Mouse (Mus musculus) kidney, embryonic 14.5 days (tissue): ENCODE data around the gene Asap2. TPM values are rescaled to one million over a fixed set of nuclear protein-coding genes. Genes with fewer than 3 reads are reported as not detected.

Experiments used
- ATAC-seq: fragments of 200-750 bp; cut with Nextera tagmentation; 2 replicates; pipeline ENCODE4 v1.8.0; 2017; ENCODE audit warnings: moderate number of reproducible peaks, mild to moderate bottlenecking, moderate TSS enrichment, moderate library complexity; ENCODE audit not compliant: low FRiP score, low TSS enrichment
- H3K27ac ChIP-seq: fragments of 300-500 bp; sonication (generic); 2 replicates; pipeline ENCODE4 v1.5.1; 2014; ENCODE audit warnings: low read depth, mild to moderate bottlenecking, low read length, moderate library complexity, mixed read lengths
- H3K27me3 ChIP-seq: fragments of 300-500 bp; sonication (generic); 2 replicates; pipeline ENCODE4 v1.6.1; 2014; ENCODE audit warnings: mild to moderate bottlenecking, low read length; ENCODE audit not compliant: control insufficient read depth, insufficient read depth
- H3K36me3 ChIP-seq: fragments of 300-500 bp; sonication (generic); 2 replicates; pipeline ENCODE4 v1.6.1; 2014; ENCODE audit warnings: low read length, mixed read lengths; ENCODE audit not compliant: control insufficient read depth, insufficient read depth
- H3K4me1 ChIP-seq: fragments of 300-500 bp; sonication (generic); 2 replicates; pipeline ENCODE4 v1.6.1; 2014; ENCODE audit warnings: low read length, mixed read lengths; ENCODE audit not compliant: control insufficient read depth, insufficient read depth
- H3K4me2 ChIP-seq: fragments of 300-500 bp; sonication (generic); replicated peaks from 2 replicates; pipeline ENCODE4 v1.6.1; 2014; ENCODE audit warnings: low read depth, mild to moderate bottlenecking, low read length
- H3K4me3 ChIP-seq: fragments of 300-500 bp; sonication (generic); 2 replicates; pipeline ENCODE4 v1.5.1; 2014; ENCODE audit warnings: mild to moderate bottlenecking, low read length
- H3K9ac ChIP-seq: fragments of 300-500 bp; sonication (generic); 2 replicates; pipeline ENCODE4 v1.6.1; 2014; ENCODE audit warnings: low read depth, mild to moderate bottlenecking, low read length, moderate library complexity
- H3K9me3 ChIP-seq: fragments of 300-500 bp; sonication (generic); 2 replicates; pipeline ENCODE4 v1.6.1; 2016; ENCODE audit warnings: low read length; ENCODE audit not compliant: control insufficient read depth
- WGBS: fragments of 180-500 bp; shearing (Covaris S2); extraction: QIAGEN DNeasy Blood & Tissue Kit; methylation state at CpG from one replicate; pipeline ENCODE4 v1.1.7; 2014; 5-methylcytosine and 5-hydroxymethylcytosine counted together
- polyA plus RNA-seq: library from polyadenylated mRNA; unstranded; fragments of >200 nt; fragmentation: Nextera tagmentation; extraction: Ambion mirVana; gene quantifications from 2 replicates; pipeline ENCODE4 v1.2.1, GENCODE M21; 2014

The Asap2 gene
- polyA plus RNA-seq, 1 experiment from 2014 or later = 15.0 TPM

DNA sequence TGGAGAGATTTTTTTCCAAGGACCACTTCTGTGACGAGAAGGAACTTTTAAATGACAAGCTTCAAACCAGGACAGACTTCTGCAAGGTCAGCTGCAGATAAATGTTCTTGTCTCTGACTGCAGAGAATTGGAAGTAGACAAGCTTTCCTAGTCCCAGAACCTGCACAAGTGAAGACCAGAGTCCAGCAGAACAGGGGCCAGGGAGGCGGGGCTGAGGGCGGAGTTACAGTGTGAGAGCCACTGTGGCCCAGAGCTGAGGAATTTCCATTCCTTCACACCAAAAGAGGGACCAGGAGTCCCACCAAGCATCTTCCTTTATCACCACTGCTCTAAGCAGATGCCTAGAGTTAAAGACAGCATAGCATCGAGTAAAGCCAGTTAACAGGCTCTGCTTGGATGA lies 198.6 kb downstream of the Asap2 start:
- H3K27ac ChIP-seq = no peak overlapping the region
- H3K4me2 ChIP-seq = no peak overlapping the region
- no peaks in the 10 kb centered on the region for H3K9me3 ChIP-seq
- H3K4me1 ChIP-seq = no peaks in the 10 kb centered on the region
- 57% methylated on average over 4 of the region's 4 CpGs for WGBS
- H3K9ac ChIP-seq = no peak overlapping the region
- no peaks in the 10 kb centered on the region; the same call in 1 of the 2 replicates for H3K36me3 ChIP-seq
- H3K4me3 ChIP-seq = no peak overlapping the region
- H3K27me3 ChIP-seq = no peaks in the 10 kb centered on the region
- ATAC-seq = 0 out of 2 replicates have a peak, but pooled peaks have one; percentile 43

DNA sequence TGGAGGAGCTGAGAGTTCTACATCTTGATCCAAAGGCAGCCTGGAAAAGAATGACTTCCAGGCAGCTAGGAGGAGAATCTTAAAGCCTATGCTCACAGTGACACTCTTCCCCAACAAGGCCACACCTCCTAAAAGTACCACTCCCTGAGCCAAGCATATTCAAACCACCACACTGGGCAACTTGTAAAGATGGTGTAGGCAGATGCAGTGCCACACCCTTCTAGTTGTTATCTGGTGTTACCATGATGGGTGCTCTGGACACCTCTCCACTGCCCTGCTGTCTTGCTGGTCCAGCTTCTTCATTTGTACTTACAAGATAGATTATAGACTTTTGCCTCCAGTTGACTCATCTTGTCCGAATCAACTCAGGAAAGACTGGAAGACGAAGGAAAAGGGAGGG lies 201.3 kb downstream of the Asap2 start:
- 81% methylated on average over 2 of the region's 2 CpGs for WGBS
- Histone ChIP-seq H3K9me3 (no peaks in the 10 kb centered on the region), H3K27ac (no peak overlapping the region), H3K27me3 (no peaks in the 10 kb centered on the region), H3K9ac (no peak overlapping the region), H3K4me1 (no peaks in the 10 kb centered on the region), H3K4me3 (no peak overlapping the region), H3K36me3 (no peaks in the 10 kb centered on the region; the same call in 1 of the 2 replicates), H3K4me2 (no peak overlapping the region)
- ATAC-seq = no peak

DNA sequence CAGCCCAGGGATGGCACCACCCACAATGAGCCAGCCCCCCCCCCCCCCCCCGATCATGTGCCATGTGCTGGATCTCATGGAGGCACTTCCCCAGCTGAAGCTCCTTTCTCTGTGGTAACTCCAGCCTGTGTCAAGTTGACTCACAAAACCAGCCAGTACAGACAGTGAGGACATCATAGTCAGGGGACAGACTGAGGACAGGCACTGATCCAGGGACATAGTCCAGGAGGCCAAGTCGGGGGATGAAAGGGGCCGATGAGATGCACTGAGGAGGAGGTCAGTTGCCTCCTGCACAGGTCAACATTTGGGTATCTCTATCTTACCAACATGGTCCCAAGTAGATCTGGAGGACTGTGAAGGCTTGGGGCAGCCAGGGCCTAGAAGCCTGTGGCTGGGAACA lies 205.2 kb downstream of the Asap2 start:
- Histone ChIP-seq H3K27ac (no peak overlapping the region), H3K9me3 (no peaks in the 10 kb centered on the region), H3K4me1 (no peaks in the 10 kb centered on the region), H3K9ac (no peak overlapping the region), H3K36me3 (peaks cover 5% of the 10 kb centered on the region; the same call in 1 of the 2 replicates), H3K27me3 (no peaks in the 10 kb centered on the region), H3K4me2 (no peak overlapping the region), H3K4me3 (no peak overlapping the region)
- WGBS = 88% methylated on average over 2 of the region's 3 CpGs
- ATAC-seq = no peak

DNA sequence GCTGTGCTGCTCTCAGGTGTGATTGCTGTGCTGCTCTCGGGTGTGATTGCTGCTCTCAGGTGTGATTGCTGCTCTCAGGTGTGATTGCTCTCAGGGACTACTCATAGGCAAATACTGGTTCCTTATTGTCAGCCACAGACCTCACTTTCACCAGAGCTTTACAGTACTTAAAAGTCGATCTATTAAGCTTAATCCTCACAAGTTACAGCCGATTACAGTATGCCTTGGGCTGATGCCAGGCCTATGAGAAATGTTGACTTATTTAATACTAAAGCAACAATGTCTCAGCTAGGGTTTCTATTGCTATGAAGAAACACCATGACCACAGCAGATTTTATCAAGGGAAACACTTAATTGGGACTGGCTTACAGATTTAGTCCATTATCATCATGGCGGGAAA lies 206.2 kb downstream of the Asap2 start:
- Histone ChIP-seq H3K4me3 (no peak overlapping the region), H3K9ac (no peak overlapping the region), H3K36me3 (peaks cover 5% of the 10 kb centered on the region; the same call in 1 of the 2 replicates), H3K4me2 (no peak overlapping the region), H3K4me1 (0 out of 2 replicates have a peak, but pooled peaks cover 3% of the 10 kb centered on the region), H3K9me3 (no peaks in the 10 kb centered on the region), H3K27ac (no peak overlapping the region), H3K27me3 (no peaks in the 10 kb centered on the region)
- ATAC-seq = no peak
- WGBS = 86% methylated on average over 4 of the region's 4 CpGs

DNA sequence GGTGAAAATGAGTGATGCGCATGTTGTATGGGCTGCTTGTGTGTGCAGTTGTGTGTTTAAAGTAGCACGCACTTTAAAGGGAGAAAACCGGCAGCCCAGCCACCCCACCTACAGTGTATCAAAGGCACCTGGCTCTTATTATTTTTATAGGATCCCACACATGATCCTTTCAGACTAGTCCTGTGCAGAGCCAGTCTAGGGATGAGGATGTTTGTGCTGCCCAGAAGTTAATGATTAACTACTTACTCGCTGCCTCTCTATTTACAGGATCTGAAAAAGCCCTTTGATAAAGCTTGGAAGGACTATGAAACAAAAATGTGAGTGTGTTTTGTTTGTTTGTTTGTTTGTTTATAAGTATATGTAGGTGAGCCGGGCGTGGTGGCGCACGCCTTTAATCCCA lies 210.4 kb downstream of the Asap2 start:
- H3K27ac ChIP-seq = no peak overlapping the region
- no peak overlapping the region for H3K4me3 ChIP-seq
- no peak overlapping the region for H3K4me2 ChIP-seq
- peaks cover 5% of the 10 kb centered on the region; the same call in 1 of the 2 replicates for H3K36me3 ChIP-seq
- H3K4me1 ChIP-seq = peaks cover 12% of the 10 kb centered on the region; the same call in 1 of the 2 replicates
- 78% methylated on average over 8 of the region's 8 CpGs for WGBS
- H3K9me3 ChIP-seq = no peaks in the 10 kb centered on the region
- H3K9ac ChIP-seq = no peak overlapping the region
- no peaks in the 10 kb centered on the region for H3K27me3 ChIP-seq
- no peak for ATAC-seq

DNA sequence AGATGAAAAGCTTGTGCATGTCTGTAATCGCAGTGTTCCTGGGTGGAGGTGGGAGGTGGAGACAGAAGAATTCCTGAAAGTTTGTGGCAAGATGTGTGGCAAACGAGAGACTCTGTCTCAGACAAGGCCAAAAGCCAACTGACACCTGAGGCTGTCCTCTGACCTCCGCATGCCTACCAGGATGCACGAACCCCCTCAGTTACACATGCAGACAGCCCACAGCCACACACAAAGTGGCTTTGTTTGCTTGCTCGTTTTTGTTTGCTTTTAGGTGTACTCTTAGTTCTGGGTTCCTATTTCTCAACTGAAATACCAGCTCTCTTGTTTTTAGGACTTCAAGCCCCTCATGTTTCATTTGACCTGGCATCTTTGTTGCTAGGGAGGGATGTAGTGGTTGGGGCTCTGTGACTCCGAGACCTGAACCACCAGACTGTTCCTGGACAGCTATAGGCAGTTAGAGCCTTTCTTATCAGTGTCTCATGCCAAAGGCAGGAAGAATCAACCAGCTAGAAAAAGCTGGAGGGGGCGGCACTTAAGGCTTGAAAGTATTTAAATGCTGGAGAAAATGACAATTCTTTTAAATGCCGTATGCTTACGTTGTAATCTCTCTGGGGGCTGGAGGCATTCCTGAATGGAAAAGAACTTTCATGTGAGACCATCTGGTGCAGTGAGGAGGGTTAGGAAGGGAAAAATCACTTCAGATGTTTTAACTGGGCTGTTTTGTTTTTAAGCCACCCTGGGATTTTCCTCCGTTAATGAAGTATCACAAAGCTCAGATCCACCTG lies 211.4 kb downstream of the Asap2 start:
- Histone ChIP-seq H3K4me2 (no peak overlapping the region), H3K9me3 (no peaks in the 10 kb centered on the region), H3K27me3 (no peaks in the 10 kb centered on the region), H3K36me3 (peaks cover 15% of the 10 kb centered on the region), H3K27ac (no peak overlapping the region), H3K4me1 (peaks cover 12% of the 10 kb centered on the region; the same call in 1 of the 2 replicates), H3K9ac (no peak overlapping the region), H3K4me3 (no peak overlapping the region)
- whole genome bisulfite sequencing = 75% methylated on average over 10 of the region's 10 CpGs
- ATAC-seq = no peak

DNA sequence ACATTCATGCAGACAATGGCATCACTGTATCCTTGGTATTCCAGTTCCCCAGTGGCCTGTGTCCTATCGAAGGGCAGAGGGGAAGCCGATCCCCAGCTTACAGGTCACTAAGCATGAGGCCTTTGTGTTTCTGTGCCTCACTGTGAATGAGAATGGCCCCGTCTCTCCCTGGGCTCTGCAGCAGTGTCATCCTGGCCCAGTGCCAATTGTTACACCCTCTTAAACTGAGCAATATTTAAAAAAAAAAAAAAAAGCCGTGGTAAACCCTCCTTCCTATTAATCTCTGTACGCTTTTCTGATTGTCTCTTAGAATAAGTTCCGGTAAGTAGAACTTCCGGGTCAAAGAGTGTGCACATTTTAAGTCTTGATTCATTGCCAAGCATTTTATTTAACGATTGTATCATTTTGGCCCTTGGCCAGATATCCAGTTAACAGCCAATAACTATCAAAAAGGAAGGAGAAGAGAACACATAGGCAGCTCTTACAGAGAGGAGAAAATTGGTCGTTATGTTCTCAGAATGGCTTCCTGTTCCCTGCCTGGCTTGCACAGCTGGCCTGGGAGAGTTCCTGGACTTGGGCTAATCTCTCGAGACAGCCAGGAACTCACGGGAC lies 214.5 kb downstream of the Asap2 start:
- 41% methylated on average over 11 of the region's 11 CpGs for WGBS
- Histone ChIP-seq H3K9me3 (no peaks in the 10 kb centered on the region), H3K27me3 (no peaks in the 10 kb centered on the region), H3K4me3 (no peak overlapping the region), H3K9ac (no peak overlapping the region), H3K4me2 (no peak overlapping the region), H3K27ac (peak overlapping the region; percentile 21; the same call in 1 of the 2 replicates), H3K36me3 (peaks cover 12% of the 10 kb centered on the region), H3K4me1 (peaks cover 12% of the 10 kb centered on the region; the same call in 1 of the 2 replicates)
- peak; percentile 36; the same call in 1 of the 2 replicates for ATAC-seq

DNA sequence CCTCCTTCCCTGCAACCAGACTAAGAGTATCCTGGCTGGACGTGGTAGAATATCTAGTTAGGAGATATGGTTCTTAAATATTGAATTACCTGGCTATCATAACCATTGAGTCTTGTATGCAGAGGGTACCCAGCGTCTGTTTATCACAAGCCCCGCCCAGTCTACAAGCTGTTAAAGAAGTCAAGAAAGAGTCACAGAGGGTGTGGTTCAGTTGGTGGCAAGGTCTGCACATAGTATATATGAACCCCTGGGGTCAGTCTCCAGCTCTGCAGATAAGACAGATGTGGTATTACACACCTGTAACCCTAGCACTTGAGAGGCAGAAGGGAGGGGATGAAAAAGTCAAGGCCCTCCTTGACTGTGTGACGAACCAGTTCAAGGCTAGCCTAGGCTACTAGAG lies 215.5 kb downstream of the Asap2 start:
- 90% methylated on average over 4 of the region's 4 CpGs for WGBS
- no peak overlapping the region for H3K27ac ChIP-seq
- H3K27me3 ChIP-seq = no peaks in the 10 kb centered on the region
- no peak overlapping the region for H3K4me2 ChIP-seq
- peaks cover 12% of the 10 kb centered on the region; the same call in 1 of the 2 replicates for H3K4me1 ChIP-seq
- no peak overlapping the region for H3K4me3 ChIP-seq
- no peak for ATAC-seq
- no peaks in the 10 kb centered on the region for H3K9me3 ChIP-seq
- H3K9ac ChIP-seq = no peak overlapping the region
- H3K36me3 ChIP-seq = peaks cover 9% of the 10 kb centered on the region

DNA sequence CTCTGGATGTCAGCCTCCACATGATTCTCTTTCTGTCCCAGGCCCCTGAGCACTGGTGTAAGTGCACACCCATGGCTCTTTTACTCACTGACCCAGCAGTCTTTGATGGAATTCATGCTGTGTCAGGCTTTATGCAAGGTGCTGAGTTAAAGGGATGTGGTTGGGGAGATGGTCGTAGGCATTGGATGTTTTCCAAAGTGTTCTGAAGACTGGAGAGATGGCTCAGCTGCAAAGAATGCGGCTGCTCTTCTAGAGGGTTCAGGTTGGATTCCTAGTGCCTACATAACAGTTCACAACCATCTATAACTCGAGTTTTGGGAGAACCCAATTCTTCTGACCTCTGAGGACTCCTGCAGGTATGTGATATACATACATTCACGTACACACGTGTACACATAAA lies 217.2 kb downstream of the Asap2 start:
- ATAC-seq = no peak
- no peak overlapping the region for H3K27ac ChIP-seq
- H3K27me3 ChIP-seq = no peaks in the 10 kb centered on the region
- H3K36me3 ChIP-seq = peaks cover 9% of the 10 kb centered on the region
- H3K4me2 ChIP-seq = no peak overlapping the region
- no peak overlapping the region for H3K9ac ChIP-seq
- peaks cover 8% of the 10 kb centered on the region; the same call in 1 of the 2 replicates for H3K4me1 ChIP-seq
- no peaks in the 10 kb centered on the region for H3K9me3 ChIP-seq
- WGBS = 96% methylated on average over 5 of the region's 5 CpGs
- H3K4me3 ChIP-seq = no peak overlapping the region
